Mouse (Mus musculus) embryonic facial prominence, embryonic 15.5 days (tissue): Measurements from ENCODE around the gene BC034090. TPM values are rescaled to one million over a fixed set of nuclear protein-coding genes. Genes with fewer than 3 reads are reported as not detected.

Experiments used
- ATAC-seq: fragments of 200-750 bp; cut with Nextera tagmentation; 2 replicates; pipeline ENCODE4 v1.8.0; 2017; ENCODE audit warnings: low read depth, moderate TSS enrichment; ENCODE audit not compliant: insufficient number of reproducible peaks, low FRiP score, low TSS enrichment
- H3K27ac ChIP-seq: fragments of 300-500 bp; sonication (generic); replicated peaks from 2 replicates; pipeline ENCODE4 v1.5.1; 2015; ENCODE audit warnings: mild to moderate bottlenecking, inconsistent platforms
- H3K27me3 ChIP-seq: fragments of 300-500 bp; sonication (generic); 2 replicates; pipeline ENCODE4 v1.6.1; 2015; ENCODE audit warnings: inconsistent platforms
- H3K36me3 ChIP-seq: fragments of 300-500 bp; sonication (generic); 2 replicates; pipeline ENCODE4 v1.6.1; 2015; ENCODE audit warnings: mild to moderate bottlenecking, inconsistent platforms
- H3K4me1 ChIP-seq: fragments of 300-500 bp; sonication (generic); 2 replicates; pipeline ENCODE4 v1.6.1; 2015; ENCODE audit warnings: inconsistent platforms
- H3K4me2 ChIP-seq: fragments of 300-500 bp; sonication (generic); replicated peaks from 2 replicates; pipeline ENCODE4 v1.6.1; 2015; ENCODE audit warnings: mild to moderate bottlenecking, inconsistent platforms
- H3K4me3 ChIP-seq: fragments of 300-500 bp; sonication (generic); replicated peaks from 2 replicates; pipeline ENCODE4 v1.5.1; 2015; ENCODE audit warnings: mild to moderate bottlenecking, inconsistent platforms
- H3K9ac ChIP-seq: fragments of 300-500 bp; sonication (generic); 2 replicates; pipeline ENCODE4 v1.6.1; 2015; ENCODE audit warnings: inconsistent platforms
- H3K9me3 ChIP-seq: fragments of 300-500 bp; sonication (generic); replicated peaks from 2 replicates; pipeline ENCODE4 v1.6.1; 2016; ENCODE audit warnings: inconsistent platforms
- WGBS: fragments of 180-500 bp; shearing (Covaris S2); methylation state at CpG from one replicate; pipeline ENCODE4 v1.1.7; 2015; 5-methylcytosine and 5-hydroxymethylcytosine counted together
- polyA plus RNA-seq: library from polyadenylated mRNA; unstranded; fragments of >200 nt; fragmentation: Nextera tagmentation; extraction: Ambion mirVana; gene quantifications from 2 replicates; pipeline ENCODE4 v1.2.1, GENCODE M21; 2015

The BC034090 gene
- polyA plus RNA-seq, 1 experiment from 2014 or later: 6.3 TPM

DNA sequence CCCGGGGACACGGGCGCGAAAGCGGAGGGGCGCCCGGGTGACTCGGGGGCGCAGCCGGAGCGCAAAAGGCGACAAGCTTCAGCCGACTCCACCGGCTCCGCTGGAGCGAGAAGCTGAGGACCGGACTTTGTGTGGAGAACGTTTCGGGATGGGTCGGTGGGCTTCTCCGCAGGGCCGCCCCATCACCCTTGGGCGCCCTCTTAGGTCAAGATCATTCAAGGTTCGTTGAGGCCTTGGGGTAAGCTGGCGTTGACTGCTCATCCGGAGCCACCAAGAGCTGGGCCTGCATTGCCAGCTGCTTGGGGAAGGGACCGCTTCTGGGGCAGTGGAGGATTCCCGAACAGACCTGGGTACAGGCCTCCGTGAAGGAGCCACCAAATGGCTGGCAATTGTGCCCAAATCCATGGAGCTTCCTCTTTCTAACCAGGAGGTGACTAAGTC, 547 bp upstream of the BC034090 start:
- Histone ChIP-seq H3K36me3 (peaks cover 4% of the 10 kb centered on the region; the same call in 1 of the 2 replicates), H3K27me3 (no peaks in the 10 kb centered on the region), H3K9ac (peak overlapping the region; percentile 68), H3K9me3 (no peaks in the 10 kb centered on the region), H3K4me3 (peak overlapping the region; percentile 65), H3K27ac (peak overlapping the region; percentile 86), H3K4me2 (peak overlapping the region; percentile 61), H3K4me1 (peaks cover 32% of the 10 kb centered on the region)
- WGBS: 7% methylated on average over 29 of the region's 29 CpGs
- peak; percentile 30; the same call in 1 of the 2 replicates for ATAC-seq

- no peak for ATAC-seq
- Histone ChIP-seq H3K9me3 (no peaks in the 10 kb centered on the region), H3K4me3 (no peak overlapping the region), H3K27ac (no peak overlapping the region), H3K9ac (no peak overlapping the region), H3K4me1 (peaks cover 42% of the 10 kb centered on the region), H3K27me3 (no peaks in the 10 kb centered on the region), H3K4me2 (no peak overlapping the region), H3K36me3 (peaks cover 4% of the 10 kb centered on the region; the same call in 1 of the 2 replicates)
- 73% methylated on average over 1 of the region's 1 CpGs for WGBS
These were observed 1.8 kb downstream of the BC034090 start for GRCm38 (mm10) chr1:155242488-155242745.

GRCm38 (mm10) chr1:155241701-155242487, 2.4 kb downstream of the BC034090 start:
- Histone ChIP-seq H3K4me3 (no peak overlapping the region), H3K4me2 (no peak overlapping the region), H3K4me1 (peaks cover 44% of the 10 kb centered on the region), H3K9ac (no peak overlapping the region), H3K27me3 (no peaks in the 10 kb centered on the region), H3K36me3 (peaks cover 4% of the 10 kb centered on the region; the same call in 1 of the 2 replicates), H3K27ac (no peak overlapping the region), H3K9me3 (no peaks in the 10 kb centered on the region)
- 75% methylated on average over 12 of the region's 12 CpGs for WGBS
- ATAC-seq: no peak

GRCm38 (mm10) chr1:155239962-155240717, 4.1 kb downstream of the BC034090 start:
- peaks cover 7% of the 10 kb centered on the region; the same call in 1 of the 2 replicates for H3K36me3 ChIP-seq
- peaks cover 58% of the 10 kb centered on the region for H3K4me1 ChIP-seq
- H3K27me3 ChIP-seq: no peaks in the 10 kb centered on the region
- H3K27ac ChIP-seq: no peak overlapping the region
- H3K4me3 ChIP-seq: no peak overlapping the region
- ATAC-seq: no peak
- 68% methylated on average over 6 of the region's 6 CpGs for WGBS
- H3K9ac ChIP-seq: no peak overlapping the region
- H3K9me3 ChIP-seq: no peaks in the 10 kb centered on the region
- no peak overlapping the region for H3K4me2 ChIP-seq

- Histone ChIP-seq H3K27ac (no peak overlapping the region), H3K9ac (no peak overlapping the region), H3K4me2 (no peak overlapping the region), H3K36me3 (peaks cover 7% of the 10 kb centered on the region; the same call in 1 of the 2 replicates), H3K9me3 (no peaks in the 10 kb centered on the region), H3K4me3 (no peak overlapping the region), H3K27me3 (no peaks in the 10 kb centered on the region), H3K4me1 (peaks cover 59% of the 10 kb centered on the region)
- ATAC-seq: no peak
- 59% methylated on average over 4 of the region's 4 CpGs for WGBS
These were observed 5.1 kb downstream of the BC034090 start for GRCm38 (mm10) chr1:155239169-155239568.

- H3K9me3 ChIP-seq: no peaks in the 10 kb centered on the region
- no peak overlapping the region for H3K4me3 ChIP-seq
- WGBS: 76% methylated on average over 5 of the region's 5 CpGs
- no peaks in the 10 kb centered on the region for H3K27me3 ChIP-seq
- H3K4me1 ChIP-seq: peaks cover 63% of the 10 kb centered on the region
- no peak overlapping the region for H3K27ac ChIP-seq
- ATAC-seq: no peak
- no peak overlapping the region for H3K4me2 ChIP-seq
- H3K9ac ChIP-seq: no peak overlapping the region
- peaks cover 7% of the 10 kb centered on the region; the same call in 1 of the 2 replicates for H3K36me3 ChIP-seq
These were observed 6.1 kb downstream of the BC034090 start for GRCm38 (mm10) chr1:155238126-155238525.

DNA sequence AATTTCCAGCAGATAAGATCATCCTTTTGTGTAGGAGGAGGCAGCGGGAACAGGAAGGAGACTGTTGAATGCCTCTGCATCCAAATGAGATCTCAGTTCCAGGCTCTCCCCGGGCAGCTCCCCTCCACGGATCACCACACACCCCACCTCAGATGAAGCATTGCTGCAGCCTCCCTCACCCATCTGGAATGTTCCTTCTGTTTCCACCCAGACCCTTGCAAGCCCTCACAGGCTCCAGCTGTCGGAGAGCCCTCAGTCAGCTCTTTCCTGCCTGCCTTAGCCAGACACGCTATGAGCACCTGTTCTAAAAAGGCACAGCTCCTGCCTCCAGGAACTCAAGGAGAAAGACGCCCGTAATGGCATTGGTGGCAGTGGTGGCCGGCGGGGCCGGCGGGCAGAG, 6.9 kb downstream of the BC034090 start:
- Histone ChIP-seq H3K4me1 (peaks cover 68% of the 10 kb centered on the region), H3K4me3 (no peak overlapping the region), H3K9me3 (no peaks in the 10 kb centered on the region), H3K27me3 (no peaks in the 10 kb centered on the region), H3K4me2 (no peak overlapping the region), H3K36me3 (peaks cover 7% of the 10 kb centered on the region; the same call in 1 of the 2 replicates), H3K27ac (peak overlapping the region; percentile 73), H3K9ac (no peak overlapping the region)
- no peak for ATAC-seq
- 52% methylated on average over 11 of the region's 11 CpGs for WGBS

GRCm38 (mm10) chr1:155236306-155237024, 7.8 kb downstream of the BC034090 start:
- Histone ChIP-seq H3K27me3 (no peaks in the 10 kb centered on the region), H3K36me3 (peaks cover 4% of the 10 kb centered on the region; the same call in 1 of the 2 replicates), H3K9me3 (no peaks in the 10 kb centered on the region), H3K27ac (peak overlapping the region; percentile 73; the same call in 1 of the 2 replicates), H3K4me3 (no peak overlapping the region), H3K4me2 (no peak overlapping the region), H3K9ac (no peak overlapping the region), H3K4me1 (peaks cover 72% of the 10 kb centered on the region)
- 56% methylated on average over 13 of the region's 13 CpGs for WGBS
- ATAC-seq: no peak

DNA sequence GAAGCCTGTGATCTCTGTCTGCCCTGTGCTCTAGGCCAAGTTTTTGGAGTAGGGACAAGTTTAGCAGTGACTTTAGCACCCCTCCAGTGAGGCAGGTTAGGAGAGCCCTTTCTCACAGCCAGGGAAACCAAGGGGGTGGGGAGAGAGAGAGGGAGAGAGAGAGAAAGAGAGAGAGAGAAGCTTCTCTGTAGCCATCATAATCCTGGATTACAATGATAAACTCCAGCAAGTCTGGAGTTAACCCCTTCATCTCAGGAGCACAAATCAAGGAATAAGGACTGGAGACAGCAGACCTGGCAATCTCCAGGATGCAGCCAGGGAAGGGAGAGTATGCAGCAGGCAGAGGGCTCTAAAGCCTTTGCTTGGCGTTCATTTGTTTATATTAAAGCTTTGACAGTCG, 8.6 kb downstream of the BC034090 start:
- Histone ChIP-seq H3K4me1 (peaks cover 74% of the 10 kb centered on the region), H3K27me3 (no peaks in the 10 kb centered on the region), H3K9ac (no peak overlapping the region), H3K4me3 (no peak overlapping the region), H3K9me3 (no peaks in the 10 kb centered on the region), H3K27ac (peak overlapping the region; percentile 34; the same call in 1 of the 2 replicates), H3K36me3 (0 out of 2 replicates have a peak, but pooled peaks cover 3% of the 10 kb centered on the region), H3K4me2 (no peak overlapping the region)
- WGBS: 29% methylated on average over 2 of the region's 2 CpGs
- ATAC-seq: no peak

DNA sequence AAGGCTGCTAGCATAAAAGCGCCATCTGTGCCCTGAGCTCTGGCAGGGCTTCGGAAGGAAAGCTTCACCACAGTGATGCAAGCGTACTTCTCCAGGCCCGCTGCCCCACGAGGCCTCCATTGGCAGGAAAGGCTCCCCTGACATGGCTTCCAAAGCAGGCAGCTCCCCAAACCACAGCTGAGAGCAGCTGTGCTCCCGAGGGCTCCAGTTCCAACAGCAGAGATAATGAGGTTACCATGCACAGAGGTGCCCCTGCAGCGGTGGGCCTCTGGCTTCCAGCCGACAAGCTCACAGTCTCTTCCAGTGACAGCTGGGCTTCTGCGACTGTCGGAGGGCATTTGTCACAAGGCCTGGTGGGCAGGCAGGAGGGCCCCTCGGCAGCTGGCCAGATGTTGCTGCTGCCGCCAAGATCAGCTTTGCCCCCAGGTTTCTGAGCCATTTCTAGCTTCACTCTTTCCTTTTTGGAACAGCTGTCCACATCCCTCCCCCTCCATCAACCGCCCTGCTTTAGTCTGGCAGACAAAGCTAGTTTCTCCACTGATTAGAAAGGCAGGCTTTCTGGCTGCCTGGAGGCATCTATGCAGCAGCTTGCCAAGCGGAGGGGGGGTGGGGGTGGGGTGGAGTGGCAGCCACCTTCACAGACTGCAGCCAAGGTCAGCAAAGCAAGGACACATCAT, 10.2 kb downstream of the BC034090 start:
- no peaks in the 10 kb centered on the region for H3K9me3 ChIP-seq
- H3K27me3 ChIP-seq: no peaks in the 10 kb centered on the region
- 0 out of 2 replicates have a peak, but pooled peaks cover 3% of the 10 kb centered on the region for H3K36me3 ChIP-seq
- H3K4me1 ChIP-seq: peaks cover 82% of the 10 kb centered on the region
- peak; percentile 74 for ATAC-seq
- H3K4me2 ChIP-seq: peak overlapping the region; percentile 35
- H3K9ac ChIP-seq: no peak overlapping the region
- H3K27ac ChIP-seq: peak overlapping the region; percentile 88
- 5% methylated on average over 14 of the region's 14 CpGs for WGBS
- H3K4me3 ChIP-seq: 0 out of 2 replicates have a peak overlapping the region, but pooled peaks have one; percentile 6
